Mouse (Mus musculus) T-helper 1 cell (primary cell): Measurements from ENCODE around the gene Lat2.

Experiments
- in situ Hi-C: fragments of 300-600 bp; cut with MboI, MseI; formaldehyde crosslinking; loops from one replicate; pipeline ENCODE4 v1.15.1; 2025; ENCODE audit warnings: high pct_unique_total_duplicates

Gene Lat2

DNA sequence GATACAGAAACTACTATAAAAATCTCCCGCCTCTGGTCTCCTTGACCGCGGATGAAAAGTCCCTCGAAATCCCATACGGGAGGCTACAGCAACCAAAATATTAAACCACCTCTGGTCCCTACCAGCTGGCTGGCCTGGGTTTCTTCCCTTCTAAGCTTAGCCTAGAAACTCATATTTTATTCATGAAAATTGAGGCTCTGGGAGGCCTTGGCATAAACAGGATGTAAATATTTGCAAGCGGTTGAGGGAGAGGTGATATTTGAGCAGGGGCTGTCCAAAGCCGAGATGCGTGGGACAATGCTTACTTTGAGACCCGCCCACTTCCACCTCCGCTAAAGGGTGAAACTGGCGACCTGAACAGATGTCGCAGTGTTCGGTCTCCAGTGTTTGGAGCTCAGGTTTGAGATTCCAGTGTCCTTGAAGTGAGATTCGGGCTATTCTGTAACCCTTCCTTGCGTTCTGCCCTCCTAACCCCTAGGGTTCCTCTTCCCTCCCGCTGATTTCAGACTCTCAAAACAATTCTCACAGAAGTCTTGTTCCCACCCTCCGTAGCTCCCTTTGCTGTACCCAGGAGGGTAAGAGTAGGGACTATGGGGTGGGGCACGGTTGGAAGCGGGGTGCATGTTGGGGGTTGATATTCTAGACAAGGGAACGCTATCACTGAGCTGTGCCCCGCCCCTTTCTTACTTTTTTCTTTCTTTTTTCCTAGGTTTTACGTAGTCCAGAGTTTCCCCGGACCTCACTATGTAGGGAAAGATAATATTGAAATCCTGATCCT is 42.9 kb downstream of the Lat2 start:
- in situ Hi-C loops: loop anchor here (5.0 kb wide), 1 partner anchor 75 kb away; no protein-coding TSS in a partner anchor

DNA sequence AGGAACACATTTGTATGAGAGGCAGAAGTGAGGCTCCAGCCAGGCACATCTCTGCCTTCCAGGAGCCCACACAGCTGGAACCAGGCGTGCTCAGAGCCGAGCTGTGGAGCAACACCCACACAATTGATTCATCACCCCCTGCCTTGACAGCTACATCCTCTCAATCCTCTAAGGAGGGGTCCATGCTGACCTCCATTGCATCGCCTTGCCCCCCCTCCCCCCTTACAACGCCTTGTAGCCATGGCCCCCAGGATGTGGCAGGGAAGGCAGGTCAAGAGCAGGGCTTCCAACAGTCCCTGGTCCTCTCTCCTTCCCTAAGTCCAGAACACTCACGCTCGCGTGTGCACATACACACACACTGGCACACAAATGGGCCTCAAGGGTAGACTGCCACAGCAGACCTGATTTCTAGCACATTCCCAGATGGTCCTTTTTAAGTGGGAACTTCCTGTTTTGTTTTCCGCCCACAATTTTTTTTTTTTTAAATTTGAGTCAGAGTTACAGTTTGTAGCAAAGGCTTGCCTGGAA is 45.8 kb downstream of the Lat2 start:
- in situ Hi-C loops: no loop called here

DNA sequence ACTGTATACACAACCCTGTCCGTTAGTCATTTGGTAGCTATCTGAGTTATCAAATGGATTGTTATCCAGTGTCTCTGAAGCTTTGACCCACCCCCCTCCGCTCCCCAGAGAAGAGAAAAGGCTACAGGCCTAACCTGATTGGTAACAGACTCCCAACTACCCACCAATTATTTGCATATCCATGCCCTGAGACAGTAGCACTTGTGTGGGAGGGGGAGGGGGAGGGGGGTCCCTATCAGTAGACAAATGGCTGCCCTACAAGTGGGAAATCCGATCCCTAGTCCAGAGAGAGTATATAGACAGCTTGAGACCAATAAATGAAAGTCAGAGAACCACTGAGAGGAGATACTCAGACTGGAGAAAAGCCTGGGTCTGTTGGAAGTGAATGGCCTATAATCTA is 46.8 kb downstream of the Lat2 start:
- in situ Hi-C loops: no loop called here

GRCm38 (mm10) chr5:134567445-134567844 is 47.4 kb downstream of the Lat2 start:
- in situ Hi-C loops: no loop called here

- in situ Hi-C loops: no loop called here
These were observed 49.1 kb downstream of the Lat2 start for GRCm38 (mm10) chr5:134565696-134566095.

DNA sequence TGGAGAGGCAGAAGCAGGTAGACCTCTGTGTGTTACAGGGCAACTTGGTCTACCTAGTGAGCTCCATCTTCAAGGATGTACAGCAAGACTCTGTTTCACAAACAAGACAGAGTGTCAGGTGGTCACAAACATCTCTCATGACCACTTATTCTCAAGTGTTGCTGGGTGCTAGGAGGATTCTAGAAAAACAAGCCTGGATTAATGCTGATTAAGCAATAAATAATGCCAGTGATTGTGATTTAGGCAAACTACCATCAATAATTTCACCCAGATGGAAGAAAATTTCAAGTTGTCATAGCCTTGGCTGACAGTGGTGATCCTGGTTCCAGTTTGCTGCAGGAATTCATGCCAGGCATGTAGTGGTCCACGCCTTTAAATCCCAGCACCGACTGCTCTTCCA is 50.6 kb downstream of the Lat2 start:
- in situ Hi-C loops: no loop called here

DNA sequence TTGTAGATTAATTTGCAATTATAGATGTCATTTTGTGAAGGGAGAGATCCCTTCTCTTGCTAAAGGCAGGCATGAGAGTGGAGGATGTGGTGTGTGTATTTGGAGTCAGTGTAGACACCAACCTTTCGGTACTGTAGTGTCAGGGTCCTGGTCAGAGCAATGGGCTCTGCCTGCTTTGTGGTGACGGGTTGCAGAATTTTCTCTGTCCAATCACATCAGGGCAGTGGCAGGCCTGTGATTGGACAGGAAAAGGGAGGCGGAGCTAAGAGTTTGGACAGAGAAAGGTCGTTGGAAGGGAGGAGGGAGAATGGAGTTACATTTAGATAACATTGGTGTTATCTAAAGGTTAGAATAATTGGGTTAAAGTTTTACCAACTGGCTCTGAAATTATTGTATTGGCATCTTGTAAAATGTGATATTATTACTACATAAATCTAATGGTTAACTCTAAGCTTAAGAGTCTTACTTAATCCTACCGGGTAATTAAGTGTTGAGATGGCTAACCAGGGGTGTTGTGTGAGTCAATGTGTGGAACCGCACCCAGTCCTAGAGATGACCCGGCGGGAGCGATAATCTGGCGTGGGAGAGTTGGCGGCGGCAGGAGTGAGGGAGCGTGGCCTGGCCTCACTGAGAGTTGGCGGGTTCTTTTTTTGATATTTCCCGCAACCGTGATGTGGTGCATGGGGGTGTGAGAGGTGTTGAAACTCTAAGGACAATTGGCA is 54.2 kb downstream of the Lat2 start:
- in situ Hi-C loops: no loop called here

- in situ Hi-C loops: no loop called here
These were observed 54.8 kb downstream of the Lat2 start, which contains the start of gene Syna for GRCm38 (mm10) chr5:134560071-134560449. TSS of gene Syna (minus strand) at chr5:134560171.

- in situ Hi-C loops: no loop called here
These were observed 59.2 kb downstream of the Lat2 start for GRCm38 (mm10) chr5:134555463-134556164.

GRCm38 (mm10) chr5:134553951-134554546 is 60.8 kb downstream of the Lat2 start:
- in situ Hi-C loops: no loop called here

DNA sequence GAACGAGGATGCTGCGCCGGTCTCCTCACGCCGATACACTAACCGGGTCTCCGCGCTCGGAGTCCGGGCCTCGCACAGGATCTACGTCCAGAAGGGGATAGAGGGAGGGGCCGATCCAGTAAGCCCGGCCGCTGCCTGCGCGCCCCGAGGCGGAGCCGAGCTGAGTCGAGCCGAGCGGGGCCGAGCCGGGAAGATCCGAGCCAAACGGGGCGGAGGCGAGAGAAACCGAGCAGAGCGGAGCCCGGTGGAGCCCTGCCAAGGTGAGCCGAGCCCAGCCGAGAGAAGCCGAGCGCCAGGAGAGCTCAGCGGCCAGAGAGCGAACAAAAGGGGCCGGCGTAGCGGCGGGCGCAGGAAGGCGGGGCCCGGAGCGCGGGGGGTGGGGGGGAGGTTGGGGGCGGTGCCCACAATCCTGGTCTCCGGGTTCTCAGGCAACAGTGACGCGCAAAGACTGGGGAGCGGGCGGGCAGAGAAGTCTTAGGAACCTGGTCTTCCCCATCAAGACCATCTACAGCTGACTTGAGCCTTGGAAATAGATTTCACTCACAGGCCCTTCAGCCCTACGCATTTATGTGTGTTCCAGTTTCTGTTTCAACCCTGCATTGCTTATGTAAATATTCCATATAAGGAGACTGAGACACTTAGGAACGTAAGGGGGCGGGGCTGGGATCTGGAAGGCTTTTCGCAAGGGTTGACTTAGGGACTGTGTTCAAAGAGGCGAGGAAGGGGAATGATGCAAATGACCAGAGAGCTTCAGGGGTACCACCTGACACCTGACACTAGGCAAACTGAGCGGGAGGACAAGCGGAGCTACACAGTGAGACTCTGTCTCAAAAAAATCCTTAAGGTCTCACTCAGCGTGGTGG is 62.5 kb downstream of the Lat2 start, which contains the start of gene Clip2:
Gene Clip2, minus strand, starts transcription at position 325 of the 863 bp plus-strand sequence.
- in situ Hi-C loops: no loop called here

DNA sequence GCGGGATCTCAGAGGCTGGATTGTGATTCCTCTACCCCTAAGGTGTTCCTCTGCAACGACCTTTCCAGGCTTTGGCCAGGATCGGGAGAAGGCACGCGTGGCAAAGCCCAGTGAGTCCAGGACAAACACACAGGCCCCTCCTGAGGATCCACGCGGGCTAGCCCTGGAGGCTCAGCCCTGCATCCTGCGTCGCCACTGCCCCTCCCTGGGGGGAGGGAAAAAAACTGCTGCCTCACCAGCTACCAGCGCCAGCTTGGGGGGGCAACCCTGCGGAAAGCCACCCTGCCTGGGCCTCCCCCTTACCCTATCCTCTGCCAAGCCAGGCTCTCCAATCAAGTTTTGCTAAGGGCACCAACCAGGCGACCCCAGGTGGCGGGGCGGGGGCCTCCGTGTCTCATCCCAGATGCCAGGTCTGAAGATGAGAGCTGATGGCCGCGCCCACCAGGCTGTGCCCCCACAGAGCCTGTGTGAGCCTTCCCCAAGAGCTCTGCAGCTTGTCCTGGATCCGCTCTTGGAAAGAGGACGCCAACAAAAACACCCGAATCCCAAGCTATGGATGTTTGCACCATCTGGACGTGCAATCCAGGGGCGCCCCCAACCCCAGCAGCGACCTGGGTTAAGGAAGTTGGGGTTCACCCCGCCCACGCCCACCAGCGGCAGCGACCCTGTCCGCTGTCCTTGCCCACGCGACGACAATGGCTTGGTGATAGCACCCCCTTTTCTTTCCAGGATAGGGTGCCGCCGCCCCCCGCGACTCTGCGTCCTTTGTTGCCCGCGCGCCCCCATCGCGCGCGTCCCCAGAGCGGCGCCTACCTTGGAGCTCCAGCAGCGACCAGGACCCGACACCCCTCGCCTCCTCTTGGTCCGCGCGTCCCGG is 63.4 kb downstream of the Lat2 start:
- in situ Hi-C loops: no loop called here

DNA sequence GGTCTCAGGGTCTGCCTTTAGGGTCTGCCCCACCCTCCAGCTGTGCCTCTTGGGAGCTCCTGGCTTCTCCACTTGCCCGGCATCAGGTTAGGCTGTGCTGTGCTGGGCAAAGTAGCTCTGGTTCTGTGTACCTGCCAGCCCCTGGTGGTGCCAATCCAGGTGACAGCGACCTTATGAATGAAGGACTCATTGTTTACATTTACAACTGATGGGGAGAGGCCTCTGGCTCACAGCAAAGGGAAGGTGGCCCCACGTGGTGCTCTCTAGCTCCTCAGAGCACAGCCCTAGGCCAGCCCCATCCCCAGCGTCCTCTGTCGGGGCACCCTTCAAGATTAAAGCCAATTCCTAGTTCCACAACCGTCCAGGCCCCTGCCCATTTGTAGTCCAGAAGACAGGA is 64.0 kb downstream of the Lat2 start:
- in situ Hi-C loops: no loop called here
